Comparison of ENCODE assay signal across 10 mouse cellular contexts in genomic region chr17:24461580-24461979, GRCm38 (mm10). TPM values are rescaled to one million over a fixed set of nuclear protein-coding genes. Genes with fewer than 3 reads are reported as not detected.
DNase-seq lines count a peak whose midpoint lies in the region; ATAC-seq and TF ChIP-seq lines count a peak whose summit lies in the region.
"Had no signal": no experiment of that assay in that cellular context is flagged by ENCODE, and none has a peak within 500 bp of the region (broad histone marks: within the 10 kb centered on the region; RNA-seq: fewer than 3 reads in every experiment).

No protein-coding gene starts in this region.

- no peak for TF ChIP-seq POLR2A in CH12.LX (IDR thresholded peaks at IDR 0.05; ENCODE audit: low read depth, low read length)

- no peaks in the 10 kb centered on the region for H3K36me3 ChIP-seq in kidney, postnatal 0 days (ENCODE audit: insufficient read depth, low read length)
- peaks cover 3 to 15% of the 10 kb centered on the region in 2 experiments for H3K36me3 ChIP-seq in CH12.LX (replicated peaks in 1 of 2; ENCODE audit: control insufficient read depth in 1 of 2, insufficient read depth in 1 of 2, low read length in 1 of 2)
- H3K36me3 ChIP-seq in liver, embryonic 15.5 days (replicated peaks): no peaks in the 10 kb centered on the region
- H3K36me3 ChIP-seq: heart, embryonic 13.5 days had no signal

- DNase-seq in kidney, postnatal 0 days (ENCODE audit: low spot score): peak; percentile 50
- no peak for DNase-seq in kidney, postnatal 14 days
- DNase-seq in CH12.LX (ENCODE audit: extremely low read depth) (peak; percentile 56), adipocyte (ENCODE audit: low spot score) (peak; percentile 66)
- DNase-seq in adrenal gland, adult 8-10 months: no peak
- no peak for DNase-seq in urinary bladder, postnatal 10 days (ENCODE audit: low spot score)
- no peak for DNase-seq in left cerebral cortex, adult 18-20 months (ENCODE audit: low spot score in 2 of 2)

- H3K79me2 ChIP-seq in CH12.LX (replicated peaks; ENCODE audit: control insufficient read depth, extremely low read depth, insufficient read depth, poor library complexity, severe bottlenecking): no peaks in the 10 kb centered on the region

- no peaks in the 10 kb centered on the region for H3K9me3 ChIP-seq in kidney, postnatal 0 days (replicated peaks; ENCODE audit: low read length)
- no peaks in the 10 kb centered on the region for H3K9me3 ChIP-seq in CH12.LX (replicated peaks; ENCODE audit: low read length)
- H3K9me3 ChIP-seq in liver, embryonic 15.5 days (replicated peaks): no peaks in the 10 kb centered on the region
- H3K9me3 ChIP-seq: heart, embryonic 13.5 days had no signal

- peak; percentile 69 for TF ChIP-seq RAD21 in CH12.LX (IDR thresholded peaks at IDR 0.05; ENCODE audit: low read depth, low read length)

- peak; percentile 71 for TF ChIP-seq CTCF in kidney, postnatal 0 days (IDR thresholded peaks at IDR 0.05; ENCODE audit: low read depth)
- peak in 1 of 2 experiments; percentile 63; a peak in 2 of 4 replicates for TF ChIP-seq CTCF in CH12.LX (conservative IDR thresholded peaks at IDR 0.05 in 1 of 2, IDR thresholded peaks at IDR 0.05 in 1 of 2; ENCODE audit: low read depth in 2 of 2, low read length in 2 of 2)

- WGBS in kidney, postnatal 0 days: 71% methylated on average over 2 of the region's 2 CpGs
- 44% methylated on average over 2 of the region's 2 CpGs for WGBS in liver, embryonic 15.5 days (ENCODE audit: insufficient replicate concordance)

- H3K9ac ChIP-seq in kidney, postnatal 0 days (ENCODE audit: low read depth, low read length): no peak overlapping the region
- H3K9ac ChIP-seq in CH12.LX (ENCODE audit: insufficient read depth, low read depth): no peak overlapping the region
- H3K9ac ChIP-seq in liver, embryonic 15.5 days: no peak overlapping the region
- H3K9ac ChIP-seq: heart, embryonic 13.5 days had no signal

- dilution Hi-C loops in CH12.LX (cut with MboI; ENCODE audit: extremely low pct_ligation_motif_present, extremely low pct_unique_long_range_greater_than_20kb, low sequenced_read_pairs): no loop called here

- no peak overlapping the region for H3K4me3 ChIP-seq in kidney, postnatal 0 days (replicated peaks; ENCODE audit: low read depth, low read length)
- H3K4me3 ChIP-seq in CH12.LX (replicated peaks in 1 of 3; ENCODE audit: low read depth in 2 of 3, low read length in 2 of 3, poor library complexity in 1 of 3): no peak overlapping the region
- H3K4me3 ChIP-seq in liver, embryonic 15.5 days (replicated peaks): no peak overlapping the region
- H3K4me3 ChIP-seq: heart, embryonic 13.5 days had no signal

- in situ Hi-C loops in CH12.LX (cut with MboI; ENCODE audit: low pct_ligation_motif_present, low pct_unique_long_range_greater_than_20kb, low sequenced_read_pairs): no loop called here

- H3K27ac ChIP-seq in kidney, postnatal 0 days: no peak overlapping the region
- H3K27ac ChIP-seq in CH12.LX (ENCODE audit: insufficient read depth, low read depth): no peak overlapping the region
- H3K27ac ChIP-seq in liver, embryonic 15.5 days (replicated peaks): no peak overlapping the region
- H3K27ac ChIP-seq: heart, embryonic 13.5 days had no signal

- no peaks in the 10 kb centered on the region for H3K27me3 ChIP-seq in kidney, postnatal 0 days (ENCODE audit: insufficient read depth, low read length)
- H3K27me3 ChIP-seq in CH12.LX (replicated peaks): no peaks in the 10 kb centered on the region
- H3K27me3 ChIP-seq in liver, embryonic 15.5 days: no peaks in the 10 kb centered on the region
- H3K27me3 ChIP-seq: heart, embryonic 13.5 days had no signal

- no peak for ATAC-seq in kidney, postnatal 0 days (replicated peaks; ENCODE audit: low FRiP score, low read depth)
- peak; percentile 21; the same call in 1 of the 2 replicates for ATAC-seq in liver, embryonic 15.5 days (ENCODE audit: insufficient read depth)

- TF ChIP-seq EP300 in CH12.LX (IDR thresholded peaks at IDR 0.05; ENCODE audit: low read length): no peak

- H3K4me2 ChIP-seq in kidney, postnatal 0 days (ENCODE audit: low read length): no peak overlapping the region
- no peak overlapping the region for H3K4me2 ChIP-seq in CH12.LX (ENCODE audit: insufficient read depth, low read depth, poor library complexity, severe bottlenecking)
- H3K4me2 ChIP-seq in liver, embryonic 15.5 days: no peak overlapping the region
- H3K4me2 ChIP-seq: heart, embryonic 13.5 days had no signal

- no peaks in the 10 kb centered on the region for H3K4me1 ChIP-seq in kidney, postnatal 0 days (replicated peaks; ENCODE audit: insufficient read depth, low read length)
- H3K4me1 ChIP-seq in CH12.LX (ENCODE audit: control insufficient read depth in 1 of 2, insufficient read depth in 2 of 2): peaks cover 4 to 7% of the 10 kb centered on the region in 2 experiments; a peak in 2 of 4 replicates
- peaks cover 10% of the 10 kb centered on the region for H3K4me1 ChIP-seq in liver, embryonic 15.5 days (replicated peaks)

TF ChIP-seq in CH12.LX, 34 proteins besides CTCF, POLR2A, EP300 and RAD21:
- no peak for TF ChIP-seq IRF4 (IDR thresholded peaks at IDR 0.05; ENCODE audit: low read depth, low read length)
- peak; percentile 43 for TF ChIP-seq SMC3 (IDR thresholded peaks at IDR 0.05; ENCODE audit: low read depth, low read length)
TF ChIP-seq in CH12.LX: peak in this region for 1.

RNA-seq across cellular contexts. Expression of gene E4f1, which starts 8.5 kb away (rescaled TPM):
- 9.8 and 12.0 TPM in 2 replicates for polyA plus RNA-seq in kidney, postnatal 0 days (2015; fragmentation: Nextera tagmentation; extraction: Ambion mirVana)
- total RNA-seq in CH12.LX (2012; rRNA removed) (21.5 and 22.7 TPM in 2 replicates), CH12.LX (2014; rRNA removed) (10.0 and 10.2 TPM in 2 replicates)
- 16.2 and 17.4 TPM in 2 replicates for polyA plus RNA-seq in CH12.LX (2012; ENCODE audit: insufficient read length, low read depth)
- polyA plus RNA-seq in liver, embryonic 15.5 days (2015; fragmentation: Nextera tagmentation; extraction: Ambion mirVana): 11.5 and 14.2 TPM in 2 replicates
- 10 to 100 TPM; 20.9 to 37.4 (median 26.4) TPM for total RNA-seq in adrenal gland, adult 8-10 months (2022)
- total RNA-seq in left cerebral cortex, adult 18-20 months (2021): 10 to 100 TPM; 32.5 to 34.3 TPM

RNA-seq across cellular contexts. Expression of gene Pgp, which starts 8.6 kb away (rescaled TPM):
- polyA plus RNA-seq in kidney, postnatal 0 days (2015; fragmentation: Nextera tagmentation; extraction: Ambion mirVana): 61.7 and 64.0 TPM in 2 replicates
- 14.2 and 17.3 TPM in 2 replicates for total RNA-seq in CH12.LX (2012; rRNA removed)
- 31.1 and 41.8 TPM in 2 replicates for total RNA-seq in CH12.LX (2014; rRNA removed)
- 41.1 and 41.6 TPM in 2 replicates for polyA plus RNA-seq in CH12.LX (2012; ENCODE audit: insufficient read length, low read depth)
- 60.5 and 61.2 TPM in 2 replicates for polyA plus RNA-seq in liver, embryonic 15.5 days (2015; fragmentation: Nextera tagmentation; extraction: Ambion mirVana)
- total RNA-seq in adrenal gland, adult 8-10 months (2022): 100 to 1,000 TPM; 105 to 116 (median 107) TPM
- total RNA-seq in left cerebral cortex, adult 18-20 months (2021): 10 to 100 TPM; 69.6 to 70.1 TPM

RNA-seq across cellular contexts. Expression of gene Bricd5, which starts 12.1 kb away (rescaled TPM):
- 1.2 and 1.6 TPM in 2 replicates for polyA plus RNA-seq in kidney, postnatal 0 days (2015; fragmentation: Nextera tagmentation; extraction: Ambion mirVana)
- total RNA-seq in CH12.LX (2012; rRNA removed) (0.98 and 1.1 TPM in 2 replicates), CH12.LX (2014; rRNA removed) (not detected in 2 replicates)
- polyA plus RNA-seq in CH12.LX (2012; ENCODE audit: insufficient read length, low read depth): 0.61 TPM in 1 of 2 replicates, not detected in the other
- polyA plus RNA-seq in liver, embryonic 15.5 days (2015; fragmentation: Nextera tagmentation; extraction: Ambion mirVana): 0.13 TPM in 1 of 2 replicates, not detected in the other
- total RNA-seq in adrenal gland, adult 8-10 months (2022): under 1 TPM in 2 of 4 experiments, not detected in 2; 0.30 to 0.38 TPM
- 1 to 10 TPM; 2.0 to 2.1 TPM for total RNA-seq in left cerebral cortex, adult 18-20 months (2021)
- polyA plus RNA-seq: liver, embryonic 16.5 days had no signal

RNA-seq across cellular contexts. Expression of gene Mlst8, which starts 17.3 kb away (rescaled TPM):
- 24.1 and 24.2 TPM in 2 replicates for polyA plus RNA-seq in kidney, postnatal 0 days (2015; fragmentation: Nextera tagmentation; extraction: Ambion mirVana)
- total RNA-seq in CH12.LX (2012; rRNA removed) (10.0 and 13.6 TPM in 2 replicates), CH12.LX (2014; rRNA removed) (10.9 and 14.0 TPM in 2 replicates)
- polyA plus RNA-seq in CH12.LX (2012; ENCODE audit: insufficient read length, low read depth): 21.8 and 24.7 TPM in 2 replicates
- 12.0 and 13.6 TPM in 2 replicates for polyA plus RNA-seq in liver, embryonic 15.5 days (2015; fragmentation: Nextera tagmentation; extraction: Ambion mirVana)
- 10 to 100 TPM; 24.3 to 37.6 (median 32.2) TPM for total RNA-seq in adrenal gland, adult 8-10 months (2022)
- total RNA-seq in left cerebral cortex, adult 18-20 months (2021): 10 to 100 TPM; 34.9 to 35.3 TPM

RNA-seq across cellular contexts. Expression of gene Dnase1l2, which starts 18.7 kb away (rescaled TPM):
- 3.8 and 4.1 TPM in 2 replicates for polyA plus RNA-seq in kidney, postnatal 0 days (2015; fragmentation: Nextera tagmentation; extraction: Ambion mirVana)
- total RNA-seq in CH12.LX (2012; rRNA removed) (1.5 and 1.6 TPM in 2 replicates), CH12.LX (2014; rRNA removed) (0.82 TPM in 2 replicates)
- 1.1 and 1.3 TPM in 2 replicates for polyA plus RNA-seq in CH12.LX (2012; ENCODE audit: insufficient read length, low read depth)
- polyA plus RNA-seq in liver, embryonic 15.5 days (2015; fragmentation: Nextera tagmentation; extraction: Ambion mirVana): 0.39 and 0.41 TPM in 2 replicates
- 1 to 10 TPM; 2.3 to 7.2 (median 3.5) TPM for total RNA-seq in adrenal gland, adult 8-10 months (2022)
- 10 to 100 TPM; 10.0 to 10.1 TPM for total RNA-seq in left cerebral cortex, adult 18-20 months (2021)

Comparison
In these comparisons a context has a peak if more than half of its experiments do, and no peak if none do; other contexts are left out.
1. DNase-seq: peak in kidney, postnatal 0 days (single experiment), CH12.LX (single experiment) and adipocyte (single experiment); none in kidney, postnatal 14 days (single experiment), adrenal gland, adult 8-10 months (single experiment), urinary bladder, postnatal 10 days (single experiment) and left cerebral cortex, adult 18-20 months (0 of 2).